Mouse (Mus musculus) heart, embryonic 12.5 days (tissue): ENCODE measurements at regions not wholly inside any gene's neighbourhood (a gene's known extent, or its start where the extent isn't known, plus 50 kb on each side); places are given as distances from the start of the nearest gene placed in this dataset.

Experiments used
- ATAC-seq: fragments of 200-750 bp; cut with Nextera tagmentation; 2 replicates; pipeline ENCODE4 v1.8.0; 2017; ENCODE audit warnings: moderate TSS enrichment, moderate library complexity; ENCODE audit not compliant: insufficient number of reproducible peaks, low FRiP score
- H3K27ac ChIP-seq: fragments of 300-500 bp; sonication (generic); 2 replicates; pipeline ENCODE4 v1.5.1; 2016; ENCODE audit warnings: mild to moderate bottlenecking, moderate library complexity; ENCODE audit not compliant: poor library complexity, severe bottlenecking
- H3K27me3 ChIP-seq: fragments of 300-500 bp; sonication (generic); replicated peaks from 2 replicates; pipeline ENCODE4 v1.6.1; 2016; ENCODE audit warnings: mild to moderate bottlenecking, moderate library complexity
- H3K36me3 ChIP-seq: fragments of 300-500 bp; sonication (generic); 2 replicates; pipeline ENCODE4 v1.6.1; 2016; ENCODE audit warnings: mild to moderate bottlenecking, moderate library complexity
- H3K4me1 ChIP-seq: fragments of 300-500 bp; sonication (generic); replicated peaks from 2 replicates; pipeline ENCODE4 v1.6.1; 2016; ENCODE audit warnings: mild to moderate bottlenecking
- H3K4me2 ChIP-seq: fragments of 300-500 bp; sonication (generic); 2 replicates; pipeline ENCODE4 v1.6.1; 2016; ENCODE audit warnings: mild to moderate bottlenecking, moderate library complexity
- H3K4me3 ChIP-seq: fragments of 300-500 bp; sonication (generic); 2 replicates; pipeline ENCODE4 v1.5.1; 2016; ENCODE audit warnings: mild to moderate bottlenecking
- H3K9ac ChIP-seq: fragments of 300-500 bp; sonication (generic); 2 replicates; pipeline ENCODE4 v1.6.1; 2016; ENCODE audit warnings: mild to moderate bottlenecking, moderate library complexity
- H3K9me3 ChIP-seq: fragments of 300-500 bp; sonication (generic); replicated peaks from 2 replicates; pipeline ENCODE4 v1.6.1; 2016; ENCODE audit warnings: mild to moderate bottlenecking, moderate library complexity
- whole genome bisulfite sequencing: fragments of 180-500 bp; shearing (Covaris S2); methylation state at CpG from one replicate; pipeline ENCODE4 v1.1.7; 2016; 5-methylcytosine and 5-hydroxymethylcytosine counted together

GRCm38 (mm10) chr5:126662648-126663047 is 579.0 kb upstream of the Tmem132c start:
- H3K4me2 ChIP-seq = no peak overlapping the region
- no peaks in the 10 kb centered on the region for H3K9me3 ChIP-seq
- ATAC-seq = no peak
- no peak overlapping the region for H3K27ac ChIP-seq
- no peak overlapping the region for H3K4me3 ChIP-seq
- WGBS = 75% methylated on average over 4 of the region's 4 CpGs
- no peaks in the 10 kb centered on the region for H3K27me3 ChIP-seq
- H3K36me3 ChIP-seq = no peaks in the 10 kb centered on the region
- no peaks in the 10 kb centered on the region for H3K4me1 ChIP-seq
- H3K9ac ChIP-seq = no peak overlapping the region

GRCm38 (mm10) chr5:126671156-126671555 is 570.5 kb upstream of the Tmem132c start:
- no peak for ATAC-seq
- 79% methylated on average over 1 of the region's 1 CpGs for WGBS
- Histone ChIP-seq H3K27me3 (no peaks in the 10 kb centered on the region), H3K27ac (no peak overlapping the region), H3K9me3 (0 out of 2 replicates have a peak, but pooled peaks cover 3% of the 10 kb centered on the region), H3K9ac (no peak overlapping the region), H3K36me3 (no peaks in the 10 kb centered on the region), H3K4me2 (no peak overlapping the region), H3K4me3 (no peak overlapping the region), H3K4me1 (no peaks in the 10 kb centered on the region)

GRCm38 (mm10) chr5:126680262-126680661 is 561.3 kb upstream of the Tmem132c start:
- no peak overlapping the region for H3K27ac ChIP-seq
- 71% methylated on average over 6 of the region's 6 CpGs for WGBS
- H3K9me3 ChIP-seq = no peaks in the 10 kb centered on the region
- no peak for ATAC-seq
- no peaks in the 10 kb centered on the region for H3K27me3 ChIP-seq
- H3K4me2 ChIP-seq = no peak overlapping the region
- no peaks in the 10 kb centered on the region for H3K36me3 ChIP-seq
- no peak overlapping the region for H3K4me3 ChIP-seq
- H3K4me1 ChIP-seq = no peaks in the 10 kb centered on the region
- no peak overlapping the region for H3K9ac ChIP-seq

GRCm38 (mm10) chr5:126699314-126699713 is 542.3 kb upstream of the Tmem132c start:
- H3K9ac ChIP-seq = no peak overlapping the region
- no peaks in the 10 kb centered on the region for H3K9me3 ChIP-seq
- H3K4me3 ChIP-seq = no peak overlapping the region
- 35% methylated on average over 4 of the region's 4 CpGs for WGBS
- no peak for ATAC-seq
- H3K4me2 ChIP-seq = no peak overlapping the region
- peaks cover 9% of the 10 kb centered on the region; the same call in 1 of the 2 replicates for H3K27me3 ChIP-seq
- H3K27ac ChIP-seq = no peak overlapping the region
- H3K36me3 ChIP-seq = no peaks in the 10 kb centered on the region
- H3K4me1 ChIP-seq = no peaks in the 10 kb centered on the region

GRCm38 (mm10) chr5:126703516-126704282 is 537.9 kb upstream of the Tmem132c start:
- peaks cover 7% of the 10 kb centered on the region; the same call in 1 of the 2 replicates for H3K9me3 ChIP-seq
- H3K27me3 ChIP-seq = peaks cover 17% of the 10 kb centered on the region; the same call in 1 of the 2 replicates
- H3K9ac ChIP-seq = no peak overlapping the region
- no peaks in the 10 kb centered on the region for H3K4me1 ChIP-seq
- 83% methylated on average over 8 of the region's 8 CpGs for WGBS
- H3K27ac ChIP-seq = no peak overlapping the region
- no peaks in the 10 kb centered on the region for H3K36me3 ChIP-seq
- H3K4me3 ChIP-seq = no peak overlapping the region
- H3K4me2 ChIP-seq = no peak overlapping the region
- ATAC-seq = no peak

GRCm38 (mm10) chr5:126705871-126706270 is 535.7 kb upstream of the Tmem132c start:
- H3K4me2 ChIP-seq = peak overlapping the region; percentile 42

GRCm38 (mm10) chr5:126706701-126707100 is 534.9 kb upstream of the Tmem132c start:
- ATAC-seq = no peak
- no peak overlapping the region for H3K4me2 ChIP-seq

More at GRCm38 (mm10) chr5:126705871-126706270, 535.7 kb upstream of the Tmem132c start:
- no peak overlapping the region for H3K9ac ChIP-seq
- H3K4me1 ChIP-seq = no peaks in the 10 kb centered on the region
- no peak for ATAC-seq
- no peak overlapping the region for H3K27ac ChIP-seq
- H3K4me3 ChIP-seq = no peak overlapping the region
- peaks cover 17% of the 10 kb centered on the region; the same call in 1 of the 2 replicates for H3K27me3 ChIP-seq
- WGBS = 36% methylated on average over 11 of the region's 11 CpGs
- peaks cover 10% of the 10 kb centered on the region; the same call in 1 of the 2 replicates for H3K9me3 ChIP-seq
- H3K36me3 ChIP-seq = no peaks in the 10 kb centered on the region

GRCm38 (mm10) chr5:126714672-126715071 is 526.9 kb upstream of the Tmem132c start:
- no peak for ATAC-seq
- H3K27me3 ChIP-seq = no peaks in the 10 kb centered on the region
- H3K4me1 ChIP-seq = no peaks in the 10 kb centered on the region
- H3K9ac ChIP-seq = no peak overlapping the region
- H3K36me3 ChIP-seq = no peaks in the 10 kb centered on the region
- no peaks in the 10 kb centered on the region; the same call in 1 of the 2 replicates for H3K9me3 ChIP-seq
- H3K4me2 ChIP-seq = no peak overlapping the region
- no peak overlapping the region for H3K27ac ChIP-seq
- H3K4me3 ChIP-seq = no peak overlapping the region
- 28% methylated on average over 6 of the region's 6 CpGs for WGBS

More at GRCm38 (mm10) chr5:126706701-126707100, 534.9 kb upstream of the Tmem132c start:
- Histone ChIP-seq H3K9ac (no peak overlapping the region), H3K27me3 (peaks cover 17% of the 10 kb centered on the region; the same call in 1 of the 2 replicates), H3K4me3 (no peak overlapping the region), H3K36me3 (no peaks in the 10 kb centered on the region), H3K4me1 (no peaks in the 10 kb centered on the region), H3K27ac (no peak overlapping the region), H3K9me3 (peaks cover 10% of the 10 kb centered on the region; the same call in 1 of the 2 replicates)
- 60% methylated on average over 4 of the region's 4 CpGs for WGBS

GRCm38 (mm10) chr5:126718421-126718820 is 523.2 kb upstream of the Tmem132c start:
- H3K27ac ChIP-seq = no peak overlapping the region
- no peaks in the 10 kb centered on the region for H3K27me3 ChIP-seq
- 87% methylated on average over 2 of the region's 2 CpGs for WGBS
- H3K36me3 ChIP-seq = no peaks in the 10 kb centered on the region
- no peak overlapping the region for H3K9ac ChIP-seq
- H3K4me3 ChIP-seq = no peak overlapping the region
- no peak overlapping the region for H3K4me2 ChIP-seq
- no peaks in the 10 kb centered on the region for H3K4me1 ChIP-seq
- no peaks in the 10 kb centered on the region; the same call in 1 of the 2 replicates for H3K9me3 ChIP-seq
- ATAC-seq = no peak

GRCm38 (mm10) chr5:126721300-126721699 is 520.3 kb upstream of the Tmem132c start:
- Histone ChIP-seq H3K27me3 (no peaks in the 10 kb centered on the region), H3K4me1 (no peaks in the 10 kb centered on the region), H3K36me3 (no peaks in the 10 kb centered on the region), H3K4me3 (no peak overlapping the region), H3K9ac (no peak overlapping the region), H3K4me2 (no peak overlapping the region), H3K27ac (no peak overlapping the region), H3K9me3 (no peaks in the 10 kb centered on the region; the same call in 1 of the 2 replicates)
- WGBS = 71% methylated on average over 2 of the region's 2 CpGs
- no peak for ATAC-seq

GRCm38 (mm10) chr5:126723304-126724295 is 518.0 kb upstream of the Tmem132c start:
- no peak overlapping the region for H3K27ac ChIP-seq
- H3K9me3 ChIP-seq = no peaks in the 10 kb centered on the region; the same call in 1 of the 2 replicates
- no peaks in the 10 kb centered on the region for H3K27me3 ChIP-seq
- H3K4me3 ChIP-seq = no peak overlapping the region
- no peak for ATAC-seq
- H3K4me2 ChIP-seq = no peak overlapping the region
- H3K36me3 ChIP-seq = no peaks in the 10 kb centered on the region
- no peaks in the 10 kb centered on the region for H3K4me1 ChIP-seq
- no peak overlapping the region for H3K9ac ChIP-seq
- WGBS = 62% methylated on average over 10 of the region's 10 CpGs
